Mouse (Mus musculus): ENCODE data around the gene Sf3b2. TPM values are rescaled to one million over a fixed set of nuclear protein-coding genes. Genes with fewer than 3 reads are reported as not detected.

Sf3b2 gene
- 253 and 275 TPM in 2 replicates for polyA plus RNA-seq (2015; fragmentation: Nextera tagmentation; extraction: Ambion mirVana)

DNA sequence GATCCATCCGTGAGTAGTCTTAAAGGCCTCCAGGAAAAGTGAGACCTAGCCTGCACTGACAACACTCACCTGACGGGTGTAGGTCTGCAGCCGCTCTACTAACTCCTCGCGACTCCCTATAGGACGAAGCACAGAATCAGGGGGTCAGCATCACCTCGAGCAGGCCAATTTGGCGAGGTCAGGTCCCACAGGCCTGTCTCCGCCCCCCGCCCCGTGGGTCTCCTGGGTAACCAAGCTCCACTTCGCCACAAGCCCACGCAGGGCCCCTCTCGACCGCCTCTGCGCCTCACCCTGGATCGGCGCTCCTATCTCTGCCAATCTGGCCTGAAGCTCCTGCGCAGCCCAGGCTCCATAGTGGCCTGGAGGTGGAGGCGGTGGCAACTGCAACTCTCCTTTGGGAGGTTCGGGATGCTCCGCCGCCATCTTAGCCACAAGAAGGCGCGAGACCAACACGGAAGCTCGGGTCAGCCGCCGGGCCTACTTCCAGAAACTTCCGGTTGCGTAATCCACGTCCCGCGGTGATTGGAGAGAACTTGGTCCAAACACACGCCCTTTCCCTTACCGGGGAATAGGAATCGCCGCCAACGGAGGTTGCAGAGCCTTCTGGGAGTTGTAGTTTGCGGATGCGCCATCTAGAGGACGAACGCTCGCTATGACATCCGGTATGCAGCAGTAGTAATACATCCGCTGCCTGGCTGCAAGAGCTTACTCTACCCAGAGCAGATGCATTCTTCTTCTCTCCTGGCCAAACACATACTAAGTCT, at the start of gene Sf3b2:
TSS of gene Sf3b2 (minus strand) at position 484 of the 764 bp plus-strand sequence.
- Histone ChIP-seq H3K36me3 (ENCODE audit: control insufficient read depth, insufficient read depth, low read length) (peaks cover 14% of the 10 kb centered on the region; the same call in 1 of the 2 replicates), H3K27me3 (ENCODE audit: control insufficient read depth, insufficient read depth, low read length) (no peaks in the 10 kb centered on the region), H3K9me3 (replicated peaks; ENCODE audit: control insufficient read depth, low read length) (no peaks in the 10 kb centered on the region), H3K27ac (ENCODE audit: low read length) (peak within 1 kb of the TSS; percentile 90), H3K4me2 (ENCODE audit: low read depth, low read length) (peak within 1 kb of the TSS; percentile 94), H3K9ac (ENCODE audit: low read length) (peak within 1 kb of the TSS; percentile 94), H3K4me1 (ENCODE audit: control insufficient read depth, insufficient read depth, low read length) (peaks cover 15% of the 10 kb centered on the region), H3K4me3 (replicated peaks; ENCODE audit: low read length) (peak within 1 kb of the TSS; percentile 97)
- under 1% methylated on average over 46 of the region's 46 CpGs for WGBS
- ATAC-seq (ENCODE audit: insufficient read depth, low FRiP score), result peak; percentile 98

DNA sequence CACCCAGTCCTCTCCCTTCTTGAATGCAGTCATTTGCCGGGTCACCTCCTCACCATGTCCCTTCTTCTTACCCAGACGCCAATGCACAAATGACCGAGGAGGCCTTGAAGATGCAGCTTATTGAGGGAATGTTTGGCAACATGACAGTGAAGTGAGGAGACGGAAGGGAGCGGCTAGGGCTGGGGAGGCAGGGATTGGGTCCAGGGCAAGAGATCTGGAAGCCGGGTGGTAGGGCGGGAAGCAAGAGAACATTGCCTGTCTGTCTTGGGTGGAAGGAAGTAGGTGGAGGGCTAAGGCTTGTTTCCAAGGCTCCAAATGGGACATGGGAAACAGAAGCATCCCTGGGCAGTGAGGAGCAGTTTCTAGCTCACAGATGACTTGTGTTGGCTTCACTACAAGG, 46.1 kb upstream of the Sf3b2 start:
- H3K4me2 ChIP-seq (ENCODE audit: low read depth, low read length), result no peak overlapping the region
- no peaks in the 10 kb centered on the region for H3K36me3 ChIP-seq (ENCODE audit: control insufficient read depth, insufficient read depth, low read length)
- H3K9me3 ChIP-seq (replicated peaks; ENCODE audit: control insufficient read depth, low read length), result no peaks in the 10 kb centered on the region
- no peaks in the 10 kb centered on the region for H3K4me1 ChIP-seq (ENCODE audit: control insufficient read depth, insufficient read depth, low read length)
- 92% methylated on average over 7 of the region's 7 CpGs for WGBS
- no peak overlapping the region for H3K27ac ChIP-seq (ENCODE audit: low read length)
- no peak for ATAC-seq (ENCODE audit: insufficient read depth, low FRiP score)
- H3K27me3 ChIP-seq (ENCODE audit: control insufficient read depth, insufficient read depth, low read length), result no peaks in the 10 kb centered on the region
- no peak overlapping the region for H3K9ac ChIP-seq (ENCODE audit: low read length)
- H3K4me3 ChIP-seq (replicated peaks; ENCODE audit: low read length), result no peak overlapping the region

DNA sequence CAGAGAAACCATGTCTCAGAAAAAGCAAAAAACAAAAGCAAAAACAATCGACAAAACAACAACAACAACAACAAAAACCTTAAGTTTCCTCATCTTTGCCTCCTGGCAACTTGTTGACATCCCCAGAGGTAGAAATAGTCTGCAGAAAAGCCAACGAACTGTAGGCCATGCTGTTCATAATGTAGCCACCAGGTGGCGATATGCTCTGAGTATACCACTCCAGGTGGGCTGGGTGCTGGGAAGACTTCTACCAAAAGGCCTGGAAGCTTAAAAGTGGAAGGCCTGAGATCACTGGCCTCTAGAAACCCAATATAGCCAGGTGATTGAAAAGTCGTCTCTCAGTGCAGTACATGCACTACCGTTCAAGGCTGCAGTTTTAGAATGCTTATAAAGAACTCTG, 42.7 kb upstream of the Sf3b2 start:
- Histone ChIP-seq H3K4me2 (ENCODE audit: low read depth, low read length) (no peak overlapping the region), H3K27me3 (ENCODE audit: control insufficient read depth, insufficient read depth, low read length) (no peaks in the 10 kb centered on the region), H3K9ac (ENCODE audit: low read length) (no peak overlapping the region), H3K36me3 (ENCODE audit: control insufficient read depth, insufficient read depth, low read length) (no peaks in the 10 kb centered on the region), H3K4me3 (replicated peaks; ENCODE audit: low read length) (no peak overlapping the region), H3K4me1 (ENCODE audit: control insufficient read depth, insufficient read depth, low read length) (no peaks in the 10 kb centered on the region), H3K9me3 (replicated peaks; ENCODE audit: control insufficient read depth, low read length) (no peaks in the 10 kb centered on the region), H3K27ac (ENCODE audit: low read length) (no peak overlapping the region)
- 17% methylated on average over 5 of the region's 5 CpGs for WGBS
- ATAC-seq (ENCODE audit: insufficient read depth, low FRiP score), result no peak

DNA sequence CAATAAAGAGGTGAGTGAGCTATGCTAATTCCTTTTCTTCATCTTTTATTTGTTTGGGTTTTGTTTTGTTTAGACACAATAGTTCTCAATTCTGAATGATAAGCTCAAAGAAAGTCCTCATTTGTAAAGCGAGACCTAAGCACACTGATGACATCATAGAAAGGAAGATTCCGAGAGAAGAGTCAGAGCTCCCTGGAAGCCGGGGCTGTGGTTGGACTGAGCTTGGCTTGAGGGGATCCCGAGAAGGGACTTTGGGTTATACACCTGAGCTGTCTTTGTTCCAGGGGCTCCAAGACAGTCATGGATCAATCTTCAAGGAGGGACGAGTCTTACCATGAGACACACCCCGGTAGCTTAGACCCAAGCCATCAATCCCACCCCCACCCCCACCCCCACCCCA, 40.2 kb upstream of the Sf3b2 start, which contains the start of gene Catsper1:
TSS of gene Catsper1 (plus strand) at position 301 of the 400 bp plus-strand sequence.
- Histone ChIP-seq H3K9ac (ENCODE audit: low read length) (no peak within 1 kb of the TSS), H3K36me3 (ENCODE audit: control insufficient read depth, insufficient read depth, low read length) (no peaks in the 10 kb centered on the region), H3K9me3 (replicated peaks; ENCODE audit: control insufficient read depth, low read length) (no peaks in the 10 kb centered on the region), H3K27me3 (ENCODE audit: control insufficient read depth, insufficient read depth, low read length) (no peaks in the 10 kb centered on the region), H3K4me1 (ENCODE audit: control insufficient read depth, insufficient read depth, low read length) (no peaks in the 10 kb centered on the region), H3K4me3 (replicated peaks; ENCODE audit: low read length) (no peak within 1 kb of the TSS), H3K4me2 (ENCODE audit: low read depth, low read length) (no peak within 1 kb of the TSS), H3K27ac (ENCODE audit: low read length) (no peak within 1 kb of the TSS)
- no peak for ATAC-seq (ENCODE audit: insufficient read depth, low FRiP score)
- 85% methylated on average over 6 of the region's 6 CpGs for WGBS

DNA sequence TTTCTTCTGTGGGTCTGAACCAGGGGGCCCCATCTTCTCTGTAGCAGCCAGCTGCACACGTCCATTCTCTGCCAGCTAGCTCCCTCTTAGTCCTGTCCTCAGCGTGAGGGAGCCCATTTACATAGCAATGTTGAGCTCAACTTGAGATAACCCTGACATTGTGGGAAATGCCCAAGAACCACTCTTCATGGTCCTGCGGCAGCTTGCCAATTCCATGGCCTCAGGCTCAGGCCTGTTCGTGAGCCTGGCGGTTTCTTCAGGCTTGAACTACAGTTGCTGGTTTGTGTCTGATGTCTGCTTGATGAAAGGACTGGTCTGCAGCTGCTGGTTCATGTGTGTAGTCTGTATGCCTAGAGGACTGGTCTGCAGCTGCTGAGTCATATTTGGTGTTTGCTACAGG, 39.5 kb upstream of the Sf3b2 start:
- Histone ChIP-seq H3K4me2 (ENCODE audit: low read depth, low read length) (no peak overlapping the region), H3K9ac (ENCODE audit: low read length) (no peak overlapping the region), H3K27me3 (ENCODE audit: control insufficient read depth, insufficient read depth, low read length) (no peaks in the 10 kb centered on the region), H3K9me3 (replicated peaks; ENCODE audit: control insufficient read depth, low read length) (no peaks in the 10 kb centered on the region), H3K4me1 (ENCODE audit: control insufficient read depth, insufficient read depth, low read length) (no peaks in the 10 kb centered on the region), H3K27ac (ENCODE audit: low read length) (no peak overlapping the region), H3K36me3 (ENCODE audit: control insufficient read depth, insufficient read depth, low read length) (no peaks in the 10 kb centered on the region), H3K4me3 (replicated peaks; ENCODE audit: low read length) (no peak overlapping the region)
- ATAC-seq (ENCODE audit: insufficient read depth, low FRiP score), result no peak; the same call in 1 of the 2 replicates
- WGBS, result 66% methylated on average over 5 of the region's 5 CpGs

DNA sequence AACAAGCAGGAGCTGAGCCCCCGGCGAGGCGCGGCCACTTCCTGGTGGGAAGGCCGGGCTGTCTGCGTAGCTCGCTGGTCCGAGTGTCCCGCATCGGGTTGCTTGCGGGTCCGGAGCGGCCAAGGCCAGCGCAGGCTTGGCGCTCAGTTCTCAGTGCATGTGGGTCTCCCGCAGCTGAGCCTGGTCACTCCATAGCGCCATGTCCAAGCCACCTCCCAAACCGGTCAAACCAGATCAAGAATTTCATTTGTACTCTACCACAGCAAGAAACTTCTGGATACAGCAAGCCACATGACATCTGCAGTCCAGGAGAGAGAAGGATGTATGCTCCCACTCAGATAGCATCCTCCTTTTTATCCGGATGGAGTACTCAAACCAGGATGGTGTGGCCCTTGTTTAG, 32.7 kb upstream of the Sf3b2 start:
- Histone ChIP-seq H3K27me3 (ENCODE audit: control insufficient read depth, insufficient read depth, low read length) (no peaks in the 10 kb centered on the region), H3K36me3 (ENCODE audit: control insufficient read depth, insufficient read depth, low read length) (no peaks in the 10 kb centered on the region), H3K9me3 (replicated peaks; ENCODE audit: control insufficient read depth, low read length) (no peaks in the 10 kb centered on the region), H3K9ac (ENCODE audit: low read length) (no peak overlapping the region), H3K27ac (ENCODE audit: low read length) (no peak overlapping the region), H3K4me1 (ENCODE audit: control insufficient read depth, insufficient read depth, low read length) (no peaks in the 10 kb centered on the region), H3K4me3 (replicated peaks; ENCODE audit: low read length) (no peak overlapping the region), H3K4me2 (ENCODE audit: low read depth, low read length) (peak overlapping the region; percentile 10; the same call in 1 of the 2 replicates)
- 64% methylated on average over 19 of the region's 19 CpGs for WGBS
- peak; percentile 33; the same call in 1 of the 2 replicates for ATAC-seq (ENCODE audit: insufficient read depth, low FRiP score)

DNA sequence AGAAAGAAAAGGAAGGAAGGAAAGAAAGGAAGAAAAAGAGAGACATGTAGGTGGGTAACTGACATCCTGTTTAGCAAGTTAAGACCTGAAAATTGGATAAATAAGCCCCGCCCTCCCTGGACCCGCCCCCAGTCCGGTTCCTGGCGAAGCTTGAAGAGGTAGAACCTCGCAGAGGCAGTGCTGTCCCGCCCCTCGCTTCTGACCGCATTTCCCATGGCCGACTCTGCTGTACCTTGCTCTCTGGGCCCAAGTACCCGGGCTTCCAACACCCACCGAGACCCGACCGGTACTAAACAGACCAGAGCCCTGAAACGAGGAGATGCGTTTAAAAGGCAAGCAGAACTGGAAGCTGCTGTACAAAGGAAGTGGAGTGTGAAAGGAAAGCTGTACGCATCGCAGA, 28.5 kb upstream of the Sf3b2 start:
- WGBS, result 48% methylated on average over 17 of the region's 17 CpGs
- Histone ChIP-seq H3K27ac (ENCODE audit: low read length) (no peak overlapping the region), H3K9ac (ENCODE audit: low read length) (peak overlapping the region; percentile 38; the same call in 1 of the 2 replicates), H3K4me2 (ENCODE audit: low read depth, low read length) (peak overlapping the region; percentile 14; the same call in 1 of the 2 replicates), H3K4me3 (replicated peaks; ENCODE audit: low read length) (no peak overlapping the region), H3K36me3 (ENCODE audit: control insufficient read depth, insufficient read depth, low read length) (no peaks in the 10 kb centered on the region), H3K27me3 (ENCODE audit: control insufficient read depth, insufficient read depth, low read length) (no peaks in the 10 kb centered on the region), H3K9me3 (replicated peaks; ENCODE audit: control insufficient read depth, low read length) (no peaks in the 10 kb centered on the region), H3K4me1 (ENCODE audit: control insufficient read depth, insufficient read depth, low read length) (no peaks in the 10 kb centered on the region)
- no peak for ATAC-seq (ENCODE audit: insufficient read depth, low FRiP score)

DNA sequence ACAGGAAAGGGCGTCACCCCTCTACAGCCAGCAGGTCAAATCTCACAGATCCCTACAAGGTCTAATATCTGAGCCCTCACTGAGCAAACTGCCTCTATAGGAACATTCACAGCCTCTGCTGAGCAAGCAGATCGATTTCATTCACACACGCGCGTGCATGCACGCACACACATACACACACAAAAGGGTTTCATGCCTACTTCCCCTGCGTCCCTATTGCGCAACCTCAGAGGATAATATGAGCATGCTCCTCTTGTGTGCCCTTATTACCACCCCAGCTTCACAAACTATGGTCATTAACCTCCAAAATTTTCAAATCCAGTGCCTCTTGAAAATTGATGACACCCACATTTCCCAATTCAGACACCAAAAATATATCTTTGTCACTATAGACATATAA, 17.9 kb upstream of the Sf3b2 start:
- no peak overlapping the region for H3K4me3 ChIP-seq (replicated peaks; ENCODE audit: low read length)
- no peaks in the 10 kb centered on the region for H3K36me3 ChIP-seq (ENCODE audit: control insufficient read depth, insufficient read depth, low read length)
- ATAC-seq (ENCODE audit: insufficient read depth, low FRiP score), result no peak
- WGBS, result 82% methylated on average over 8 of the region's 8 CpGs
- no peaks in the 10 kb centered on the region for H3K4me1 ChIP-seq (ENCODE audit: control insufficient read depth, insufficient read depth, low read length)
- H3K27ac ChIP-seq (ENCODE audit: low read length), result no peak overlapping the region
- H3K4me2 ChIP-seq (ENCODE audit: low read depth, low read length), result no peak overlapping the region
- H3K9ac ChIP-seq (ENCODE audit: low read length), result no peak overlapping the region
- H3K27me3 ChIP-seq (ENCODE audit: control insufficient read depth, insufficient read depth, low read length), result no peaks in the 10 kb centered on the region
- H3K9me3 ChIP-seq (replicated peaks; ENCODE audit: control insufficient read depth, low read length), result no peaks in the 10 kb centered on the region

DNA sequence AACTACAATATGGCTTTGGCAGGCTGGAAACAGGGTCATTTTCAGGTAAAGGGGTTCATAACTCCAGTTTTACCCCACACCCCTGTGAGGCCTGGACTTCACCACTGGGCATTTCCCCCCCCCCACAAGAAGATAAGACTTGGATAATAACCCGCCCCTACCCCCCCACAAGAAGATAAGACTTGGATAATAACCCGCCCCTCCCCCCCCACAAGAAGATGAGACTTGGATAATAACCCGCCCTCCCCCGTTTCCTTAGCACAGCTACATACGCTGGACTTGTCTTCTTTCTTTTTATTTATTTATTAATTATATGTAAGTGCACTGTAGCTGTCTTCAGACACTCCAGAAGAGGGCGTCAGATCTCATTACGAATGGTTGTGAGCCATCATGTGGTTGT, 13.8 kb upstream of the Sf3b2 start:
- 80% methylated on average over 7 of the region's 7 CpGs for WGBS
- no peak overlapping the region for H3K4me3 ChIP-seq (replicated peaks; ENCODE audit: low read length)
- no peak overlapping the region for H3K4me2 ChIP-seq (ENCODE audit: low read depth, low read length)
- H3K27me3 ChIP-seq (ENCODE audit: control insufficient read depth, insufficient read depth, low read length), result no peaks in the 10 kb centered on the region
- no peak for ATAC-seq (ENCODE audit: insufficient read depth, low FRiP score)
- no peak overlapping the region for H3K9ac ChIP-seq (ENCODE audit: low read length)
- H3K36me3 ChIP-seq (ENCODE audit: control insufficient read depth, insufficient read depth, low read length), result no peaks in the 10 kb centered on the region
- no peaks in the 10 kb centered on the region for H3K4me1 ChIP-seq (ENCODE audit: control insufficient read depth, insufficient read depth, low read length)
- H3K9me3 ChIP-seq (replicated peaks; ENCODE audit: control insufficient read depth, low read length), result peaks cover 4% of the 10 kb centered on the region
- H3K27ac ChIP-seq (ENCODE audit: low read length), result no peak overlapping the region

Data from stomach, embryonic 16.5 days (tissue).